7 mouse cellular contexts compared by ENCODE assay signal in the genomic region with DNA sequence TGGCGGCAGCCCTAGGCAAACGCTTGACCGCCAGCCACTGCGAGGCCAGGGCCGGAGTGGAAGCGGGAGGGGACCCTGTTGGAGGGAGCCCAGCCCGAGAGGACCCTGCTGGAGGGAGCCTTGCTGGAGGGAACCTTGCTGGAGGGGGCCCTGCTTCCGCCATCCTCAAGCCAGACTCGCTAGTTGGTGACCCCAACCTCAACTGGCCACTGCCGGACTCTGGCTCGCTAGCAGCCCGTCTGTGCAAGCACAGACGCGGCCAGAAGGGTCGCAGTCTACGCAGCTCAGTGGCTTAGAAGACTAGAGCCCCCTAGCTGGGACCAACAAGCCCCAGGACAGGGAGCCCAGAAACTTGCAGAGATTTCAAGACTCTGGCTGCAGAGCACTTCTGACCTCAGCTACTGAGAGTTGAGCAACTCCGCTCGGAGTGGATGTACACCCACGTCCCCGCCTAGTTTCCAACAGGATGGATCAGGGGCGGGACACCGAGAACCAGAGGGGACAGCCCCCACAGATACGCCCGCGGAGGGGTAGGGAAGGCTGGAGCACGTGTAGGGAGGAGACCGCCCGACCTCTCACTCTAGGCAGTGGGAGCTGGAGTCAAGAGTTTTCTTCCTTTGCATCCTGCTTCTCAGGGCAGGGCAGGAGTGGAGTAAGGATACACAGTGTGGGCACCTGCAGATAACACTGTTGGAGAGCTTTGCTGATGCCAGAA. TPM values are rescaled to one million over a fixed set of nuclear protein-coding genes. Genes with fewer than 3 reads are reported as not detected.
DNase-seq lines count a peak whose midpoint lies in the region; ATAC-seq lines count a peak whose summit lies in the region.

A gene (minus strand): TSS at position 346 of the 715 bp plus-strand sequence.

- 12% methylated on average over 24 of the region's 28 CpGs for WGBS in lung, embryonic 16.5 days
- WGBS in embryonic facial prominence, embryonic 13.5 days = 16% methylated on average over 28 of the region's 28 CpGs

- no peak for DNase-seq in lung, postnatal 25 days (ENCODE audit: low spot score)
- DNase-seq in mesoderm, embryonic 11.5 days (ENCODE audit: low read depth, low spot score) = peak; percentile 29
- DNase-seq in testis, postnatal 14 days (ENCODE audit: low spot score) = peak; percentile 59
- DNase-seq in B cell, adult 2 months = no peak

- H3K36me3 ChIP-seq in lung, embryonic 16.5 days (ENCODE audit: control insufficient read depth, insufficient read depth, low read length) = no peaks in the 10 kb centered on the region
- H3K36me3 ChIP-seq in embryonic facial prominence, embryonic 13.5 days = no peaks in the 10 kb centered on the region

- ATAC-seq in lung, embryonic 16.5 days (ENCODE audit: low read depth) = peak; percentile 47
- ATAC-seq in embryonic facial prominence, embryonic 13.5 days (ENCODE audit: insufficient number of reproducible peaks, insufficient read depth, low FRiP score, low TSS enrichment, low read depth) = no peak
- ATAC-seq in hematopoietic stem cell, adult 5-6 weeks (replicated peaks in 1 of 2; ENCODE audit: insufficient read depth in 1 of 2, low FRiP score in 2 of 2, low TSS enrichment in 1 of 2, low read depth in 1 of 2, poor library complexity in 2 of 2, severe bottlenecking in 2 of 2) = peak; percentile 32 to 43; a peak in 3 of 4 replicates

- no peak within 1 kb of the TSS for H3K9ac ChIP-seq in lung, embryonic 16.5 days (ENCODE audit: low read length)
- H3K9ac ChIP-seq in embryonic facial prominence, embryonic 13.5 days = 0 out of 2 replicates have a peak within 1 kb of the TSS, but pooled peaks have one; percentile 27

- no peaks in the 10 kb centered on the region for H3K4me1 ChIP-seq in lung, embryonic 16.5 days (replicated peaks; ENCODE audit: control insufficient read depth, insufficient read depth, low read length)
- no peaks in the 10 kb centered on the region for H3K4me1 ChIP-seq in embryonic facial prominence, embryonic 13.5 days

- peak within 1 kb of the TSS; percentile 38 for H3K4me3 ChIP-seq in lung, embryonic 16.5 days (ENCODE audit: low read length)
- H3K4me3 ChIP-seq in embryonic facial prominence, embryonic 13.5 days = peak within 1 kb of the TSS; percentile 35

- peak within 1 kb of the TSS; percentile 66 for H3K4me2 ChIP-seq in lung, embryonic 16.5 days (ENCODE audit: low read depth, low read length)
- peak within 1 kb of the TSS; percentile 69 for H3K4me2 ChIP-seq in embryonic facial prominence, embryonic 13.5 days

- H3K27me3 ChIP-seq in lung, embryonic 16.5 days (ENCODE audit: control insufficient read depth, insufficient read depth, low read depth, low read length) = no peaks in the 10 kb centered on the region; the same call in 1 of the 2 replicates
- peaks cover 30% of the 10 kb centered on the region for H3K27me3 ChIP-seq in embryonic facial prominence, embryonic 13.5 days

- no peaks in the 10 kb centered on the region for H3K9me3 ChIP-seq in lung, embryonic 16.5 days (ENCODE audit: control insufficient read depth, low read length)
- no peaks in the 10 kb centered on the region for H3K9me3 ChIP-seq in embryonic facial prominence, embryonic 13.5 days

- no peak within 1 kb of the TSS for H3K27ac ChIP-seq in lung, embryonic 16.5 days (ENCODE audit: low read length)
- no peak within 1 kb of the TSS for H3K27ac ChIP-seq in embryonic facial prominence, embryonic 13.5 days

RNA-seq across cellular contexts. Expression of the gene that starts here (rescaled TPM):
- polyA plus RNA-seq in lung, embryonic 16.5 days (2015; fragmentation: Nextera tagmentation; extraction: Ambion mirVana) = 0.14 and 0.41 TPM in 2 replicates
- 0.07 TPM in 2 replicates for polyA plus RNA-seq in embryonic facial prominence, embryonic 13.5 days (2015; fragmentation: Nextera tagmentation; extraction: Ambion mirVana)
- total RNA-seq in hematopoietic stem cell, adult 5-6 weeks (2017) = 1.8 TPM in 2 replicates

Comparison
In these comparisons a context has a peak if more than half of its experiments do, and no peak if none do; other contexts are left out.
1. Peak in ATAC-seq, H3K4me3 ChIP-seq and H3K4me2 ChIP-seq in lung, embryonic 16.5 days; RNA of the gene not detected or under 1 TPM.
2. DNase-seq: peak in mesoderm, embryonic 11.5 days (single experiment) and testis, postnatal 14 days (single experiment); none in lung, postnatal 25 days (single experiment) and B cell, adult 2 months (0 of 2).